Mouse (Mus musculus): Measurements from ENCODE around the gene Rab7b.

- TF ChIP-seq CTCF (IDR thresholded peaks at IDR 0.05; ENCODE audit: borderline replicate concordance, insufficient read depth, low read depth, low read length) (no peak), POLR2A (IDR thresholded peaks at IDR 0.05; ENCODE audit: borderline replicate concordance, insufficient read depth, low read length) (no peak)
Observed at GRCm38 (mm10) chr1:131748636-131749035, 60.1 kb downstream of the Rab7b start.
